Mouse (Mus musculus) megakaryocyte, adult 5-6 weeks (primary cell): ENCODE measurements around the gene Xkrx. TPM values are rescaled to one million over a fixed set of nuclear protein-coding genes. Genes with fewer than 3 reads are reported as not detected.
A peak's percentile ranks its signal among the peaks of the same experiment; 100 is the strongest.
"Not testable (repeated sequence)": the region's sequence is repeated elsewhere in the genome, so short reads cannot be mapped to it uniquely, and the experiment has no call there.

Experiments used
- ATAC-seq: 2 replicates; pipeline ENCODE4 v1.8.0; 2016; ENCODE audit warnings: mild to moderate bottlenecking, inconsistent platforms; ENCODE audit not compliant: poor library complexity, severe bottlenecking
- total RNA-seq, 2 experiments: library from RNA; stranded (forward) in 1 of 2; stranded (reverse) in 1 of 2; fragments of 153-499, 151-499 nt in 1 of 2; fragments of 221-1000, 200-1000 nt in 1 of 2; gene quantifications; 2 replicates each; pipeline versions ENCODE4 v1.2.3 to v1.2.4; 2015 to 2017

Xkrx gene
- total RNA-seq (2015), result 1.2 and 1.4 TPM in 2 replicates
- total RNA-seq (2017), result 0.12 and 0.26 TPM in 2 replicates

- no peak for ATAC-seq
Observed at GRCm38 (mm10) chrX:134162043-134162720, at the start of gene Xkrx. Gene Xkrx, minus strand, starts transcription at chrX:134162076.

DNA sequence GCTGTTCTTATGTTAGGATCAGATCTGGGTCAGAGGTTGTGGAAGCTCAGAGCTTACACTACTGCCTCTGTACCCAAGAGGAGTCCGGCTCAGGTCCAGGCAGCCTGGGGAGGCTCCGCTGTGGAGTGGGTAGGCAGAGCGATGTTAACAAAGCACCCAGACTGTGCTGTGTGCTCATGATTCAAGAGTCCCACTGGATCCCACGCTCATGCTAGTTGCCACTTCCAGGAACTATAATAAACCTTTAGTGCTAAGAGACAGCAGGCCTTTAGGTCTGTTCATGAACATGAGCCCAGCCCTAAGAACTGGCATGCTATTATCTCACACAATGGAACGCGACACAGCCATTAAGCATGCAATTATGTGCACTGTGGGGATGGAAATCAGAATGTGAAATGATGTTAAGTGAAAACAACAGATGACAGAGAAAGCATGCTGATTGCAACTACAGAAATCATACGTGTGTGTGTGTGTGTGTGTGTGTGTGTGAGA, 49.3 kb upstream of the Xkrx start:
- ATAC-seq, result no peak

DNA sequence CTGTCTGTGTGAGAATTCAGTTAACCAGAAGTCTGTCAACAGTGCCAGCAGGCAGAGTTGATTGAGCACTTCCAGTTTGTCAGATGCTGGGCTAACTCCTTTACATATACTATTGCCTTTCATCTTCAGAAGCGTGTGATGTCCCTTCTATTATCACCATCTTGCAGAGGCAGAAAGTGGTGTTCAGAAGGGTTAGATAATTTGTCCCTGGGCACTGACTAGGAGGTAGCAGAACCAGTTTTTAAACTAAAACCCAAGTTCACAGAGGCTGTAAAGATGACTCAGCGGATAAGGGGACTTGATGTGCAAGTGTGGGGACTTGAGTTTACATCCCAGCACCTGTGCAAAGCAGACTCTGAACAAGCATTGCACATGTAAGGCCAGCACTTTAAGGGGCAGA, 46.6 kb upstream of the Xkrx start:
- no peak for ATAC-seq

GRCm38 (mm10) chrX:134187201-134187600, 25.3 kb upstream of the Xkrx start, which contains the start of gene Arl13a:
Gene Arl13a, plus strand, starts transcription at chrX:134187501.
- not testable (repeated sequence) for ATAC-seq

DNA sequence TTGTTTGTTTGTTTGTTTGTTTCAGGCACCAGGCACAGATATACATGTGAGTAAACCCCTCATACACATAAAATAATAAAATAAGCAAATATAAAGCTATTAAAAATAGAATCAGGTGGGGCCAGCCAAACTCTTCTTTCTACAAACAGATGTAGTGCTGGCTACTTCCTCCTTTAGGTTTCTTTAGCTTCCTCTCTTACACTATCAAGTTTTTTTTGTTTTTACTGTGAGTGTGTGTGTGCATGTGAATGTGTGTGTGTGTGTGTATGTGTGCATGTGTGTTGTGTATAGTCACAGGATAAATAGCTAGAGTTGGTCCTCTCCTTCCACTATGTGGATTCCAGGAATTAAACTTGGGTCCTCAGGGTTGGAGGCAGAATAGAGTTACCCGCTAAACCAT, 12.8 kb upstream of the Xkrx start:
- ATAC-seq, result no peak

DNA sequence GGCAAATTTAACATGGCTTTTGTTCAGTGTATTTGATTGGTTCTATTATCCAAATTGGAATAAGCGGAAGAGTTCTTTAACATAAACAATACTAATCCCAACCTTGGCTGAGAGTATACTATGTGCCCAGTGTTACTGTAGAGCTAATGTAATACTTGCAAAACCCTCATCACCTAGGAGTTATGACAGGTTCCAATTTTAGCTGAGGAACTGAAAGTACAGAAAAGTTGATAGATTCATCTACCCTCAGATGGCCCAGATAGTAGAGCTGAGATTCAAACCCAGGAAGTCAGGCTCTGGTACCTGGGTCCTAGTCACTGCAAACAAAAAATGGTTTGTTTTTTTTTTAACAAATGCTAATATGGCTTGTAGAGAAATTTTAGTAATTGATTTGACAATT, 8.7 kb upstream of the Xkrx start:
- no peak for ATAC-seq

- peak; percentile 82 for ATAC-seq
Observed at GRCm38 (mm10) chrX:134163484-134163883, 1.6 kb upstream of the Xkrx start.

GRCm38 (mm10) chrX:134162826-134163225, 950 bp upstream of the Xkrx start:
- 0 out of 2 replicates have a peak, but pooled peaks have one; percentile 12 for ATAC-seq

- 0 out of 2 replicates have a peak, but pooled peaks have one; percentile 25 for ATAC-seq
Observed at GRCm38 (mm10) chrX:134160442-134160841, 1.4 kb downstream of the Xkrx start.

DNA sequence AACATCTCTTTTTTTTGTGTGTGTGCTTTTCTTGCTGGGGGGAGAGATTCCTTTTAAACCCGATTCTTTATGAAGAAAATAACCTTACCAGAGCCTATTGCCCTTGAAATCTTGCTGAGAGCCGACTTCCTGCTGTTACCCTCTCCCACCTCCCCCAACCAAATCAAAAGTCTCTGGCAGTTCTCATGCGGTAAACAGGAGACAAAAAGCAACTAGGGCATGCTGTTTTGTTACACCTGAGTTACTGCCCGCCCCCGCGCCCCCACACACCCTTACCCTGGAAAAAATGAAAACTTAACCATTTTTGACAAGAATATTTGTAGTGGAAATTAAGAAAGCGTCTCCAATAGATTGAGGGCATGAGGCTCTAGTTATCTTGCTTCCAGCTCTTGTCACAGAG, 3.7 kb downstream of the Xkrx start:
- ATAC-seq, result no peak

- ATAC-seq, result no peak
Observed at GRCm38 (mm10) chrX:134141986-134142385, 19.9 kb downstream of the Xkrx start.

- ATAC-seq, result no peak
Observed at GRCm38 (mm10) chrX:134141551-134141950, 20.3 kb downstream of the Xkrx start.

- no peak for ATAC-seq
Observed at GRCm38 (mm10) chrX:134140024-134140423, 21.9 kb downstream of the Xkrx start.

- ATAC-seq, result no peak
Observed at GRCm38 (mm10) chrX:134133821-134134220, 28.1 kb downstream of the Xkrx start.

GRCm38 (mm10) chrX:134132295-134132694, 29.6 kb downstream of the Xkrx start:
- ATAC-seq, result no peak

- no peak for ATAC-seq
Observed at GRCm38 (mm10) chrX:134128549-134128948, 33.3 kb downstream of the Xkrx start.

DNA sequence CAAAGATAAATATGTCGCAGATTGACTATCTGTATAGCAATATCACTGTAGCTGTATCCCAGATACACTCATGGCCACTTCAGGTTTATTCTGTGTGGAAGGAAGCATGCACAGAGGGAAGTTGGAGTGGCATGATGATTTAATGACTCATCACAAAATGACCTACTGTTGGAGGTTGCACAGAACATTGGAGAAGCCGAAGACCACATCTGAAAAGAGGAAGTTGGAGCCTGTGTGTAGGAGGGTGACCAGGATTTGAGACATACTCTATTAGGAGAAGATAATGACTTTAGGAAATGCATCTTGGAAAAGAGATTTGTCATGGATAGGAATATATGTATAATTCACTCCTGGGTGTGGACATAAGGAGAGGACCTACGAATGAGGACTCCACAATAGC, 45.5 kb downstream of the Xkrx start:
- peak; percentile 97 for ATAC-seq

GRCm38 (mm10) chrX:134111767-134112166, 50.1 kb downstream of the Xkrx start:
- ATAC-seq, result no peak

DNA sequence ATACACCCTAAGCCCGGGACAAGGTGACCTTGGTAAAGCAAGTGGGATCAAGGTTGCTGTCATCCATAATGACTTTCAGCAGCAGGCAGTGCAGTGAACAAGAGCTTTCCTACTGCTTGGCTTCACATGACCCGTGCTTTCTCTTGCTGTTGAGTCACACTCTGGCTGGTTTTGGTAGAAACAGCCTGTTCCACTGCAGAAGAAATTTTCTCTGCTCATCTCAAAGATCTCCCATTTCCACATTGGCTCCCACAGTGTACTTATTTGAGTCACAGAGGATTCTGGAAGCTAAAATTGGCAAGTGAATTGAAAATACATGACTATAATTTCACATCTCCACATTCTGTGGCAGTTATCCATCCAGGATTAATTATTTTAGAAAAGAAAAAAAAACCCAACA, 59.2 kb downstream of the Xkrx start:
- ATAC-seq, result no peak
